Mouse (Mus musculus) ovary, postnatal 36 days (tissue): ENCODE measurements around the gene Rorc.

Source experiments
- DNase-seq: peaks from one replicate; pipeline ENCODE4 v3.0.0; 2022; ENCODE audit warnings: low spot score, mixed read lengths

Gene Rorc

GRCm38 (mm10) chr3:94377028-94377923, 4.7 kb downstream of the Rorc start:
- no peak for DNase-seq

- no peak for DNase-seq
These were observed 7.4 kb downstream of the Rorc start for GRCm38 (mm10) chr3:94379831-94380510.

- DNase-seq, result no peak
These were observed 9.7 kb downstream of the Rorc start for GRCm38 (mm10) chr3:94382308-94382707.

- no peak for DNase-seq
These were observed 10.9 kb downstream of the Rorc start for GRCm38 (mm10) chr3:94383476-94383875.

GRCm38 (mm10) chr3:94386671-94387070, 14.1 kb downstream of the Rorc start:
- no peak for DNase-seq

- no peak for DNase-seq
These were observed 14.8 kb downstream of the Rorc start for GRCm38 (mm10) chr3:94387391-94387790.

- DNase-seq, result no peak
These were observed 15.5 kb downstream of the Rorc start for GRCm38 (mm10) chr3:94388047-94388446.

- no peak for DNase-seq
These were observed 16.8 kb downstream of the Rorc start for GRCm38 (mm10) chr3:94389420-94389819.

- DNase-seq, result no peak
These were observed 18.4 kb downstream of the Rorc start for GRCm38 (mm10) chr3:94391001-94391400.

GRCm38 (mm10) chr3:94392128-94392527, 19.5 kb downstream of the Rorc start:
- DNase-seq, result no peak

GRCm38 (mm10) chr3:94393049-94393448, 20.5 kb downstream of the Rorc start:
- no peak for DNase-seq

GRCm38 (mm10) chr3:94396336-94396735, 23.7 kb downstream of the Rorc start:
- no peak for DNase-seq

- no peak for DNase-seq
These were observed 24.3 kb downstream of the Rorc start for GRCm38 (mm10) chr3:94396851-94397250.

- DNase-seq, result no peak
These were observed 25.6 kb downstream of the Rorc start, which contains the start of gene Lingo4 for GRCm38 (mm10) chr3:94398217-94398616. Gene Lingo4 (plus strand): TSS chr3:94398517.

- DNase-seq, result no peak
These were observed 26.4 kb downstream of the Rorc start for GRCm38 (mm10) chr3:94398943-94399481.

GRCm38 (mm10) chr3:94399663-94400310, 27.2 kb downstream of the Rorc start:
- no peak for DNase-seq

- no peak for DNase-seq
These were observed 29.9 kb downstream of the Rorc start for GRCm38 (mm10) chr3:94402451-94402850.

- DNase-seq, result no peak
These were observed 31.9 kb downstream of the Rorc start for GRCm38 (mm10) chr3:94404366-94405054.

- DNase-seq, result no peak
These were observed 33.0 kb downstream of the Rorc start for GRCm38 (mm10) chr3:94405561-94405960.

GRCm38 (mm10) chr3:94412530-94412929, 39.9 kb downstream of the Rorc start:
- no peak for DNase-seq

- DNase-seq, result peak; percentile 91
These were observed 40.6 kb downstream of the Rorc start, which contains the start of gene Tdrkh for GRCm38 (mm10) chr3:94413031-94413679. Gene Tdrkh (plus strand): TSS chr3:94413273.
